In genomic region chr9:74780419-74780818, GRCm38 (mm10) we compare ENCODE assay signal across 28 mouse cellular contexts.
"Had no signal": no experiment of that assay in that cellular context is flagged by ENCODE, and none has a peak within 500 bp of the region (broad histone marks: within the 10 kb centered on the region; RNA-seq: fewer than 3 reads in every experiment).

No protein-coding gene starts in this region.

- H3K4me3 ChIP-seq: limb, embryonic 10.5 days; limb, embryonic 12.5 days; limb, embryonic 13.5 days; limb, embryonic 15.5 days; liver, embryonic 12.5 days; liver, embryonic 13.5 days; liver, embryonic 15.5 days; lung, embryonic 15.5 days; megakaryocyte, embryonic 14.5 days; midbrain, embryonic 10.5 days; midbrain, embryonic 12.5 days; midbrain, embryonic 13.5 days; midbrain, embryonic 15.5 days; myocyte; neural tube, embryonic 12.5 days had no signal

- H3K4me1 ChIP-seq: limb, embryonic 12.5 days; limb, embryonic 13.5 days; limb, embryonic 15.5 days; liver, embryonic 12.5 days; liver, embryonic 13.5 days; liver, embryonic 15.5 days; lung, embryonic 15.5 days; megakaryocyte, embryonic 14.5 days; midbrain, embryonic 15.5 days; neural tube, embryonic 12.5 days had no signal

- H3K36me3 ChIP-seq: limb, embryonic 10.5 days; limb, embryonic 12.5 days; limb, embryonic 13.5 days; limb, embryonic 15.5 days; liver, embryonic 12.5 days; liver, embryonic 13.5 days; liver, embryonic 15.5 days; lung, embryonic 15.5 days; midbrain, embryonic 10.5 days; midbrain, embryonic 12.5 days; midbrain, embryonic 13.5 days; midbrain, embryonic 15.5 days; neural tube, embryonic 12.5 days had no signal

- H3K27ac ChIP-seq: limb, embryonic 10.5 days; limb, embryonic 12.5 days; limb, embryonic 13.5 days; limb, embryonic 15.5 days; liver, embryonic 12.5 days; liver, embryonic 13.5 days; liver, embryonic 14.5 days; liver, embryonic 15.5 days; lung, embryonic 15.5 days; macrophage; midbrain, embryonic 10.5 days; midbrain, embryonic 12.5 days; midbrain, embryonic 13.5 days; midbrain, embryonic 15.5 days; neural tube, embryonic 12.5 days had no signal

- DNase-seq: left cerebral cortex, postnatal 4 days; liver; liver, embryonic 13.5 days; liver, postnatal 0 days; lung, adult 18-20 months; lung, adult 2 months; lung, embryonic 14.5 days; lung, postnatal 10 days; lung, postnatal 14 days; lung, postnatal 36 days; lung, postnatal 4 days; midbrain, embryonic 14.5 days had no signal

- H3K9me3 ChIP-seq: limb, embryonic 10.5 days; limb, embryonic 12.5 days; limb, embryonic 13.5 days; limb, embryonic 15.5 days; liver, embryonic 12.5 days; liver, embryonic 13.5 days; liver, embryonic 15.5 days; lung, embryonic 15.5 days; megakaryocyte, embryonic 14.5 days; midbrain, embryonic 10.5 days; midbrain, embryonic 12.5 days; midbrain, embryonic 13.5 days; midbrain, embryonic 15.5 days; neural tube, embryonic 12.5 days had no signal

- H3K9ac ChIP-seq: limb, embryonic 12.5 days; limb, embryonic 13.5 days; limb, embryonic 15.5 days; liver, embryonic 12.5 days; liver, embryonic 13.5 days; liver, embryonic 14.5 days; liver, embryonic 15.5 days; liver, postnatal 0 days; lung, embryonic 14.5 days; lung, embryonic 15.5 days; midbrain, embryonic 12.5 days; midbrain, embryonic 13.5 days; midbrain, embryonic 15.5 days; neural tube, embryonic 12.5 days had no signal

- H3K27me3 ChIP-seq: limb, embryonic 12.5 days; limb, embryonic 13.5 days; limb, embryonic 15.5 days; liver, embryonic 12.5 days; liver, embryonic 13.5 days; liver, embryonic 15.5 days; lung, embryonic 15.5 days; megakaryocyte, embryonic 14.5 days; midbrain, embryonic 12.5 days; midbrain, embryonic 13.5 days; midbrain, embryonic 15.5 days; neural tube, embryonic 12.5 days had no signal
